Mouse (Mus musculus) thymus, adult 2 months (tissue): ENCODE data around the gene Adam33. TPM values are rescaled to one million over a fixed set of nuclear protein-coding genes. Genes with fewer than 3 reads are reported as not detected.
"Not testable (repeated sequence)": the region's sequence is repeated elsewhere in the genome, so short reads cannot be mapped to it uniquely, and the experiment has no call there.

Source experiments
- DNase-seq: peaks from one replicate; pipeline ENCODE4 v3.0.0; 2021
- H3K27ac ChIP-seq: fragments of 200-500 bp; 2 replicates; pipeline ENCODE4 v1.5.1; 2012; ENCODE audit warnings: low read length, control low read depth; ENCODE audit not compliant: control insufficient read depth, insufficient read depth
- H3K27me3 ChIP-seq: fragments of 200-500 bp; 2 replicates; pipeline ENCODE4 v1.6.1; 2012; ENCODE audit warnings: mild to moderate bottlenecking, low read length, moderate library complexity, mixed read lengths; ENCODE audit not compliant: control insufficient read depth, insufficient read depth
- H3K36me3 ChIP-seq: fragments of 200-500 bp; 2 replicates; pipeline ENCODE4 v1.6.1; 2012; ENCODE audit warnings: mild to moderate bottlenecking, low read length, moderate library complexity; ENCODE audit not compliant: control insufficient read depth, insufficient read depth
- H3K4me1 ChIP-seq: fragments of 200-500 bp; replicated peaks from 2 replicates; pipeline ENCODE4 v1.6.1; 2012; ENCODE audit warnings: low read length; ENCODE audit not compliant: control insufficient read depth, insufficient read depth
- H3K4me3 ChIP-seq: fragments of 200-500 bp; 2 replicates; pipeline ENCODE4 v1.5.1; 2012; ENCODE audit warnings: mild to moderate bottlenecking, low read length, control low read depth, moderate library complexity; ENCODE audit not compliant: control insufficient read depth, insufficient read depth
- CTCF ChIP-seq: fragments of 200-500 bp; IDR thresholded peaks from 2 replicates; pipeline ENCODE4 v1.5.1; 2012; ENCODE audit warnings: mild to moderate bottlenecking, control low read depth, low read length, moderate library complexity, borderline replicate concordance; ENCODE audit not compliant: control insufficient read depth, poor library complexity, insufficient read depth; ENCODE audit errors: extremely low read depth
- POLR2A ChIP-seq: fragments of 200-500 bp; IDR thresholded peaks from 2 replicates; pipeline ENCODE4 v1.6.1; 2012; ENCODE audit warnings: mild to moderate bottlenecking, low read length, control low read depth, moderate library complexity; ENCODE audit not compliant: control insufficient read depth, poor library complexity, insufficient read depth; ENCODE audit errors: extremely low read depth
- WGBS: fragments of 180-500 bp; shearing (Covaris S2); methylation state at CpG from one replicate; pipeline ENCODE4 v1.1.7; 2018; 5-methylcytosine and 5-hydroxymethylcytosine counted together
- polyA plus RNA-seq: library from polyadenylated mRNA; depleted of rRNA; stranded (reverse); fragments of >200 nt; gene quantifications from 2 replicates; pipeline ENCODE4 v1.2.3, GENCODE M21; 2012

Gene Adam33
- polyA plus RNA-seq, 1 experiment = 7.7 TPM

GRCm38 (mm10) chr2:131036343-131036742 lies 27.3 kb downstream of the Adam33 start:
- Histone ChIP-seq H3K36me3 (no peaks in the 10 kb centered on the region), H3K4me1 (0 out of 2 replicates have a peak, but pooled peaks cover 5% of the 10 kb centered on the region), H3K27ac (no peak overlapping the region), H3K4me3 (no peak overlapping the region), H3K27me3 (no peaks in the 10 kb centered on the region; the same call in 1 of the 2 replicates)
- 98% methylated on average over 2 of the region's 2 CpGs for WGBS
- TF ChIP-seq CTCF = no peak
- DNase-seq = no peak

DNA sequence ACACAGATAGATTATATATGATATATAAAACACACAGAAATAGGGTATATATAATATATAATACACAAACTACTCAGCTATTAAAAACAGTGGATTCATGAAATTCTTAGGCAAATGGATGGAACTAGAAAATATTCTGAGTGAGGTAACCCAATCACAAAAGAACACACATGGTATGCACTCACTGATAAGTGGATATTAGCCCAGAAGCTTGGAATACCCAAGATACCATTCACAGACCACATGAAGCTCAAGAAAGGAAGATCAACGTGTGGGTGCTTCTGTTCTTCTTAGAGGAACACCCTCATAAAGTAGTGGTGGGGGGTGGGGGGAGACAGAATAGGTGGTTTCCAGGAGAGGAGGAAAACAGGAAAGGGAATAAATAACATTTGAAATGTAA lies 32.2 kb downstream of the Adam33 start:
- H3K27ac ChIP-seq, DNase-seq, H3K4me3 ChIP-seq, H3K4me1 ChIP-seq, H3K27me3 ChIP-seq, H3K36me3 ChIP-seq: not testable (repeated sequence)
- WGBS = 62% methylated on average over 1 of the region's 1 CpGs

DNA sequence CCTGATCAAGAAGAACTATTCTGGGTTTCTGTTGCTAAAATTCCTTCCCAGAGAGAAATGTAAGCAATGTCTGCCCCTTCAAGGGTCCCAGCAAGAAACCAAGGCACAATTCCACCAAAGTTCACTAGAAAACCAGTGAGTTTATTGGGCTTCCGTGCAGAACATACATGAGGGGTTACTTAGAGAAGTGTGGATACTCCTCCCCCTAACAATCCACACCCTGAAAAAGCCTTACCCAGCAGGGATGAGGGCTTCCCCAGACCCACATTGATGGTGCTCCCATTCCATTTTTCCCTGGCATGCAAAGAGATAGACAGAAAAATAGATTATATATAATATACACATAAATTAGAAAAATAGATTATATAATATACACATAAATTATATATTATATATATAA lies 32.6 kb downstream of the Adam33 start:
- no peak for TF ChIP-seq POLR2A
- no peak for TF ChIP-seq CTCF
- no peak overlapping the region for H3K27ac ChIP-seq
- no peak for DNase-seq
- 98% methylated on average over 1 of the region's 1 CpGs for WGBS
- no peaks in the 10 kb centered on the region for H3K4me1 ChIP-seq
- H3K4me3 ChIP-seq = no peak overlapping the region
- H3K27me3 ChIP-seq = no peaks in the 10 kb centered on the region
- H3K36me3 ChIP-seq = no peaks in the 10 kb centered on the region

- Histone ChIP-seq H3K36me3 (no peaks in the 10 kb centered on the region), H3K4me3 (no peak overlapping the region), H3K27ac (no peak overlapping the region), H3K27me3 (no peaks in the 10 kb centered on the region), H3K4me1 (no peaks in the 10 kb centered on the region)
- DNase-seq = no peak
- no peak for TF ChIP-seq CTCF
- no peak for TF ChIP-seq POLR2A
- WGBS = 91% methylated on average over 2 of the region's 2 CpGs
Measured at GRCm38 (mm10) chr2:131030561-131030960, 33.1 kb downstream of the Adam33 start.

- Histone ChIP-seq H3K4me3 (no peak overlapping the region), H3K27ac (no peak overlapping the region), H3K27me3 (no peaks in the 10 kb centered on the region), H3K4me1 (no peaks in the 10 kb centered on the region), H3K36me3 (no peaks in the 10 kb centered on the region)
- TF ChIP-seq CTCF = no peak
- no peak for TF ChIP-seq POLR2A
- 79% methylated on average over 9 of the region's 9 CpGs for WGBS
- DNase-seq = no peak
Measured at GRCm38 (mm10) chr2:131029065-131029935, 34.3 kb downstream of the Adam33 start.

DNA sequence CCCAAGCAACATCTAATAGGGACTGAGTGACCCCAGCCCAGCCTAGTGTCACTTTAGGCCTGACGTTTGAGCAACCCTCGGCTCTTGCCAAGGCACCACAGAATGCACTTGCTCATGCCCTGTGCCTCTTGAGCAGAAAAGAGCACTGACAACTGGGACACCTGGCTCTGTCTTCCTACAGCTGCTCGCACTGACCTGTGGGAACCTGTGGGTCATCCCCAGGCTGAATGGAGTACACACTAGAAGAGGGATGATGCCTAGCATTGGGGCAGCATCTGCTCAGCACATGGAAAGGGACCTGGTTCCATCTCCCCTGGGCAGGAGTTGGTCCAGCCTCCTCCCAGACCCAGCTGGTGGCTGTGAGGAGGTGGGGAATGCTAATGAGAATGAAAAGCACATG lies 36.7 kb downstream of the Adam33 start:
- 96% methylated on average over 3 of the region's 3 CpGs for WGBS
- H3K4me3 ChIP-seq = no peak overlapping the region
- no peaks in the 10 kb centered on the region for H3K4me1 ChIP-seq
- TF ChIP-seq POLR2A = no peak
- no peak for TF ChIP-seq CTCF
- H3K27ac ChIP-seq = no peak overlapping the region
- DNase-seq = no peak
- H3K36me3 ChIP-seq = no peaks in the 10 kb centered on the region
- H3K27me3 ChIP-seq = no peaks in the 10 kb centered on the region

GRCm38 (mm10) chr2:131025230-131025629 lies 38.4 kb downstream of the Adam33 start:
- Histone ChIP-seq H3K4me1 (no peaks in the 10 kb centered on the region), H3K27ac (no peak overlapping the region), H3K36me3 (no peaks in the 10 kb centered on the region), H3K27me3 (no peaks in the 10 kb centered on the region), H3K4me3 (no peak overlapping the region)
- DNase-seq = no peak
- TF ChIP-seq POLR2A = no peak
- no peak for TF ChIP-seq CTCF
- 95% methylated on average over 2 of the region's 2 CpGs for WGBS
